Mouse (Mus musculus): Measurements from ENCODE around the gene Urah.

The Urah gene

GRCm38 (mm10) chr7:140834968-140835757 lies at the start of gene Urah:
TSS of gene Urah (plus strand) at chr7:140835018.
- peak in 1 of 2 experiments; percentile 8 for DNase-seq (ENCODE audit: low spot score in 2 of 2)

GRCm38 (mm10) chr7:140787406-140788052 lies 47.3 kb upstream of the Urah start, which contains the start of gene Syce1:
TSS of gene Syce1 (minus strand) at chr7:140787852.
- DNase-seq (ENCODE audit: low spot score in 2 of 2) = no peak

GRCm38 (mm10) chr7:140788053-140788435 lies 46.8 kb upstream of the Urah start:
- DNase-seq (ENCODE audit: low spot score in 2 of 2) = no peak

GRCm38 (mm10) chr7:140793541-140793940 lies 41.3 kb upstream of the Urah start:
- no peak for DNase-seq (ENCODE audit: low spot score in 2 of 2)

GRCm38 (mm10) chr7:140797619-140798018 lies 37.2 kb upstream of the Urah start:
- DNase-seq (ENCODE audit: low spot score in 2 of 2) = no peak

GRCm38 (mm10) chr7:140798212-140798611 lies 36.6 kb upstream of the Urah start:
- no peak for DNase-seq (ENCODE audit: low spot score in 2 of 2)

GRCm38 (mm10) chr7:140802629-140803028 lies 32.2 kb upstream of the Urah start:
- DNase-seq (ENCODE audit: low spot score in 2 of 2) = no peak

GRCm38 (mm10) chr7:140805704-140806103 lies 29.1 kb upstream of the Urah start:
- no peak for DNase-seq (ENCODE audit: low spot score in 2 of 2)

GRCm38 (mm10) chr7:140810496-140810895 lies 24.3 kb upstream of the Urah start:
- DNase-seq (ENCODE audit: low spot score in 2 of 2) = no peak

GRCm38 (mm10) chr7:140811714-140812113 lies 23.1 kb upstream of the Urah start:
- peak; percentile 30 to 43 for DNase-seq (ENCODE audit: low spot score in 2 of 2)

- no peak for DNase-seq (ENCODE audit: low spot score in 2 of 2)
These were observed 22.0 kb upstream of the Urah start for GRCm38 (mm10) chr7:140812850-140813249.

GRCm38 (mm10) chr7:140820173-140820572 lies 14.6 kb upstream of the Urah start:
- DNase-seq (ENCODE audit: low spot score in 2 of 2) = no peak

- DNase-seq (ENCODE audit: low spot score in 2 of 2) = no peak
These were observed 13.5 kb upstream of the Urah start for GRCm38 (mm10) chr7:140821305-140821652.

GRCm38 (mm10) chr7:140821653-140822329 lies 13.0 kb upstream of the Urah start, which contains the start of gene Zfp941:
TSS of gene Zfp941 (minus strand) at chr7:140822178.
- DNase-seq (ENCODE audit: low spot score in 2 of 2) = peak; percentile 52 to 58

- DNase-seq (ENCODE audit: low spot score in 2 of 2) = no peak
These were observed 12.1 kb upstream of the Urah start for GRCm38 (mm10) chr7:140822731-140823130.

- no peak for DNase-seq (ENCODE audit: low spot score in 2 of 2)
These were observed 6.5 kb upstream of the Urah start for GRCm38 (mm10) chr7:140828171-140828881.

- DNase-seq (ENCODE audit: low spot score in 2 of 2) = no peak
These were observed 3.4 kb upstream of the Urah start for GRCm38 (mm10) chr7:140831447-140831846.

GRCm38 (mm10) chr7:140833341-140833740 lies 1.5 kb upstream of the Urah start:
- no peak for DNase-seq (ENCODE audit: low spot score in 2 of 2)

- no peak for DNase-seq (ENCODE audit: low spot score in 2 of 2)
These were observed 905 bp downstream of the Urah start for GRCm38 (mm10) chr7:140835758-140836087.

GRCm38 (mm10) chr7:140836243-140837115 lies 1.7 kb downstream of the Urah start:
- DNase-seq (ENCODE audit: low spot score in 2 of 2) = peak in 1 of 2 experiments; percentile 31

GRCm38 (mm10) chr7:140839556-140839955 lies 4.7 kb downstream of the Urah start:
- DNase-seq (ENCODE audit: low spot score in 2 of 2) = no peak

All from frontal cortex, postnatal 10 days (tissue).